ENCODE assay signal across 27 mouse cellular contexts in genomic region chr14:62550121-62550520, GRCm38 (mm10). TPM values are rescaled to one million over a fixed set of nuclear protein-coding genes. Genes with fewer than 3 reads are reported as not detected.
A peak's percentile ranks its signal among the peaks of the same experiment; 100 is the strongest.
DNase-seq lines count a peak whose midpoint lies in the region; ATAC-seq and TF ChIP-seq lines count a peak whose summit lies in the region.
"Had no signal": no experiment of that assay in that cellular context is flagged by ENCODE, and none has a peak within 500 bp of the region (broad histone marks: within the 10 kb centered on the region; RNA-seq: fewer than 3 reads in every experiment).

No protein-coding gene starts in this region.

- peaks cover 4% of the 10 kb centered on the region; the same call in 1 of the 2 replicates for H3K4me1 ChIP-seq in kidney, adult 2 months (ENCODE audit: control insufficient read depth, insufficient read depth, low read length)
- H3K4me1 ChIP-seq in kidney, embryonic 16.5 days (ENCODE audit: insufficient read depth, low read length) = peaks cover 4% of the 10 kb centered on the region
- peaks cover 19% of the 10 kb centered on the region for H3K4me1 ChIP-seq in midbrain, embryonic 10.5 days
- no peaks in the 10 kb centered on the region for H3K4me1 ChIP-seq in midbrain, embryonic 14.5 days (ENCODE audit: control insufficient read depth, insufficient read depth, low read length)
- no peaks in the 10 kb centered on the region; the same call in 1 of the 2 replicates for H3K4me1 ChIP-seq in forebrain, postnatal 0 days (ENCODE audit: insufficient read depth)
- H3K4me1 ChIP-seq: embryonic facial prominence, embryonic 13.5 days had no signal

- TF ChIP-seq POLR2A in kidney, adult 2 months (IDR thresholded peaks at IDR 0.05; ENCODE audit: low read depth, low read length) = no peak

- no peak for TF ChIP-seq CTCF in kidney, adult 2 months (conservative IDR thresholded peaks at IDR 0.05; ENCODE audit: insufficient read depth, insufficient read length, low read depth, low read length)
- no peak for TF ChIP-seq CTCF in forebrain, postnatal 0 days (IDR thresholded peaks at IDR 0.05; ENCODE audit: low read depth)

- DNase-seq in embryo, embryonic 10.5 days (ENCODE audit: low spot score) = peak; percentile 10
- no peak for DNase-seq in embryo, embryonic 11 days
- peak; percentile 47 for DNase-seq in kidney, adult 2 months
- peak; percentile 23 for DNase-seq in midbrain, embryonic 10.5 days (ENCODE audit: low spot score)
- no peak for DNase-seq in midbrain, embryonic 14.5 days
- no peak for DNase-seq in forebrain, postnatal 0 days
- DNase-seq: adrenal gland, postnatal 10 days; cerebellum, adult 11 months; cerebellum, adult 8-10 months; cerebellum, postnatal 14 days; gastrocnemius, adult 2 months; gastrocnemius, postnatal 25 days; heart, postnatal 10 days; heart, postnatal 4 days had no signal

- no peaks in the 10 kb centered on the region for H3K36me3 ChIP-seq in kidney, adult 2 months (ENCODE audit: control insufficient read depth, insufficient read depth, low read length)
- H3K36me3 ChIP-seq in kidney, embryonic 16.5 days (ENCODE audit: insufficient read depth, low read length) = no peaks in the 10 kb centered on the region
- H3K36me3 ChIP-seq in midbrain, embryonic 10.5 days = no peaks in the 10 kb centered on the region
- no peaks in the 10 kb centered on the region for H3K36me3 ChIP-seq in midbrain, embryonic 14.5 days (ENCODE audit: control insufficient read depth, insufficient read depth, low read length)
- no peaks in the 10 kb centered on the region for H3K36me3 ChIP-seq in forebrain, postnatal 0 days (ENCODE audit: insufficient read depth)
- H3K36me3 ChIP-seq: embryonic facial prominence, embryonic 13.5 days; hindbrain, embryonic 12.5 days had no signal

- 41% methylated on average over 4 of the region's 4 CpGs for WGBS in kidney, adult 2 months
- WGBS in kidney, embryonic 16.5 days = 19% methylated on average over 3 of the region's 4 CpGs
- 45% methylated on average over 4 of the region's 4 CpGs for WGBS in midbrain, embryonic 10.5 days
- 5% methylated on average over 3 of the region's 4 CpGs for WGBS in midbrain, embryonic 14.5 days
- 63% methylated on average over 4 of the region's 4 CpGs for WGBS in forebrain, postnatal 0 days

- H3K9me3 ChIP-seq in kidney, embryonic 16.5 days (ENCODE audit: low read length) = no peaks in the 10 kb centered on the region
- H3K9me3 ChIP-seq in midbrain, embryonic 10.5 days (replicated peaks) = no peaks in the 10 kb centered on the region
- no peaks in the 10 kb centered on the region for H3K9me3 ChIP-seq in midbrain, embryonic 14.5 days (ENCODE audit: control insufficient read depth, low read length)
- H3K9me3 ChIP-seq in forebrain, postnatal 0 days (ENCODE audit: low read length) = no peaks in the 10 kb centered on the region
- H3K9me3 ChIP-seq: embryonic facial prominence, embryonic 13.5 days; forebrain, embryonic 13.5 days; hindbrain, embryonic 12.5 days had no signal

- H3K9ac ChIP-seq in kidney, embryonic 16.5 days (replicated peaks; ENCODE audit: low read length) = no peak overlapping the region
- no peak overlapping the region for H3K9ac ChIP-seq in midbrain, embryonic 14.5 days (replicated peaks; ENCODE audit: low read length)
- H3K9ac ChIP-seq in forebrain, postnatal 0 days = no peak overlapping the region
- H3K9ac ChIP-seq: embryonic facial prominence, embryonic 13.5 days; forebrain, embryonic 13.5 days; hindbrain, embryonic 12.5 days had no signal

- H3K27ac ChIP-seq in kidney, adult 2 months (ENCODE audit: insufficient read depth, low read depth, low read length) = no peak overlapping the region
- H3K27ac ChIP-seq in kidney, embryonic 16.5 days (ENCODE audit: low read length) = no peak overlapping the region
- 0 out of 2 replicates have a peak overlapping the region, but pooled peaks have one; percentile 23 for H3K27ac ChIP-seq in midbrain, embryonic 10.5 days (replicated peaks)
- no peak overlapping the region for H3K27ac ChIP-seq in midbrain, embryonic 14.5 days (replicated peaks; ENCODE audit: low read depth, low read length)
- no peak overlapping the region for H3K27ac ChIP-seq in forebrain, postnatal 0 days (ENCODE audit: low read depth, low read length)
- H3K27ac ChIP-seq: embryonic facial prominence, embryonic 13.5 days; forebrain, embryonic 13.5 days; gastrocnemius, adult 2 months; hindbrain, embryonic 12.5 days had no signal

- H3K4me3 ChIP-seq in kidney, adult 2 months (ENCODE audit: insufficient read depth, low read depth, low read length) = no peak overlapping the region
- no peak overlapping the region for H3K4me3 ChIP-seq in kidney, embryonic 16.5 days (ENCODE audit: low read length)
- no peak overlapping the region for H3K4me3 ChIP-seq in midbrain, embryonic 10.5 days
- no peak overlapping the region for H3K4me3 ChIP-seq in midbrain, embryonic 14.5 days (replicated peaks; ENCODE audit: low read depth, low read length)
- no peak overlapping the region for H3K4me3 ChIP-seq in forebrain, postnatal 0 days (ENCODE audit: low read depth, low read length)
- H3K4me3 ChIP-seq: embryonic facial prominence, embryonic 13.5 days; forebrain, embryonic 13.5 days; gastrocnemius, adult 2 months; hindbrain, embryonic 12.5 days had no signal

- H3K27me3 ChIP-seq in kidney, adult 2 months (replicated peaks; ENCODE audit: control insufficient read depth, insufficient read depth, low read length) = no peaks in the 10 kb centered on the region
- 0 out of 2 replicates have a peak, but pooled peaks cover 5% of the 10 kb centered on the region for H3K27me3 ChIP-seq in kidney, embryonic 16.5 days (ENCODE audit: insufficient read depth, low read length)
- H3K27me3 ChIP-seq in midbrain, embryonic 10.5 days (ENCODE audit: low read depth, poor library complexity, severe bottlenecking) = peaks cover 19% of the 10 kb centered on the region
- H3K27me3 ChIP-seq in midbrain, embryonic 14.5 days (ENCODE audit: control insufficient read depth, insufficient read depth, low read length) = peaks cover 5% of the 10 kb centered on the region
- H3K27me3 ChIP-seq in forebrain, postnatal 0 days (ENCODE audit: insufficient read depth, low read length) = no peaks in the 10 kb centered on the region
- H3K27me3 ChIP-seq: CH12.LX had no signal

- no peak overlapping the region for H3K4me2 ChIP-seq in kidney, embryonic 16.5 days (replicated peaks; ENCODE audit: low read depth, low read length)
- no peak overlapping the region for H3K4me2 ChIP-seq in midbrain, embryonic 14.5 days (ENCODE audit: low read length)
- no peak overlapping the region for H3K4me2 ChIP-seq in forebrain, postnatal 0 days (ENCODE audit: low read depth)
- H3K4me2 ChIP-seq: embryonic facial prominence, embryonic 13.5 days; forebrain, embryonic 13.5 days; hindbrain, embryonic 12.5 days had no signal

- no peak for ATAC-seq in kidney, embryonic 16.5 days (ENCODE audit: low FRiP score, low TSS enrichment)
- no peak for ATAC-seq in midbrain, embryonic 14.5 days (ENCODE audit: low FRiP score, low TSS enrichment)
- ATAC-seq in forebrain, postnatal 0 days = no peak
- ATAC-seq: activated CD4-positive, CD25-positive, alpha-beta regulatory T cell, adult 4 months; forebrain, embryonic 13.5 days; hindbrain, embryonic 16.5 days; Patski had no signal

RNA-seq across cellular contexts. Expression of gene Fam124a, which starts 5.4 kb away (rescaled TPM):
- 4.3 and 4.5 TPM in 2 replicates for polyA plus RNA-seq in kidney, adult 2 months (2012; rRNA removed)
- polyA plus RNA-seq in kidney, embryonic 16.5 days (2015; fragmentation: Nextera tagmentation; extraction: Ambion mirVana) = 7.0 and 8.9 TPM in 2 replicates
- 3.6 and 4.3 TPM in 2 replicates for polyA plus RNA-seq in midbrain, embryonic 10.5 days (2016; fragmentation: Nextera tagmentation; extraction: Ambion mirVana)
- 20.9 and 30.3 TPM in 2 replicates for polyA plus RNA-seq in midbrain, embryonic 14.5 days (2014; fragmentation: Nextera tagmentation; extraction: Ambion mirVana)
- 41.7 and 66.4 TPM in 2 replicates for total RNA-seq in forebrain, postnatal 0 days (2014; rRNA removed)
- polyA plus RNA-seq in forebrain, postnatal 0 days (2015; fragmentation: Nextera tagmentation; extraction: Ambion mirVana) = 39.6 and 52.3 TPM in 2 replicates
- total RNA-seq: CH12.LX; common myeloid progenitor, adult 5-6 weeks; granulocyte monocyte progenitor cell, adult 5-6 weeks had no signal
- polyA plus RNA-seq: activated CD4-positive, CD25-positive, alpha-beta regulatory T cell, adult 4 months had no signal

RNA-seq across cellular contexts. Expression of gene Gm4131, which starts 16.6 kb away (rescaled TPM):
- 1.0 and 1.6 TPM in 2 replicates for polyA plus RNA-seq in kidney, adult 2 months (2012; rRNA removed)
- 0.27 and 0.30 TPM in 2 replicates for polyA plus RNA-seq in kidney, embryonic 16.5 days (2015; fragmentation: Nextera tagmentation; extraction: Ambion mirVana)
- 0.10 and 0.16 TPM in 2 replicates for polyA plus RNA-seq in midbrain, embryonic 10.5 days (2016; fragmentation: Nextera tagmentation; extraction: Ambion mirVana)
- polyA plus RNA-seq in midbrain, embryonic 14.5 days (2014; fragmentation: Nextera tagmentation; extraction: Ambion mirVana) = not detected in 2 replicates
- not detected in 2 replicates for total RNA-seq in forebrain, postnatal 0 days (2014; rRNA removed)
- 0.22 TPM in 1 of 2 replicates, not detected in the other for polyA plus RNA-seq in forebrain, postnatal 0 days (2015; fragmentation: Nextera tagmentation; extraction: Ambion mirVana)
- total RNA-seq: adrenal gland, postnatal 10 days; adrenal gland, postnatal 4 days; CH12.LX; common myeloid progenitor, adult 5-6 weeks; gastrocnemius, adult 2 months; gastrocnemius, postnatal 25 days; granulocyte monocyte progenitor cell, adult 5-6 weeks; heart, postnatal 10 days; heart, postnatal 4 days had no signal
- polyA plus RNA-seq: activated CD4-positive, CD25-positive, alpha-beta regulatory T cell, adult 4 months; brain, embryonic 14.5 days; embryonic facial prominence, embryonic 13.5 days; heart, embryonic 14.5 days; hindbrain, embryonic 12.5 days; Patski had no signal

Comparison
In these comparisons a context has a peak if more than half of its experiments do, and no peak if none do; other contexts are left out.
1. DNase-seq: peak in embryo, embryonic 10.5 days (single experiment), kidney, adult 2 months (single experiment) and midbrain, embryonic 10.5 days (single experiment); none in embryo, embryonic 11 days (single experiment), midbrain, embryonic 14.5 days (single experiment) and forebrain, postnatal 0 days (single experiment).